Mouse (Mus musculus) lung, postnatal 4 days (tissue): ENCODE results near the gene Wdr93.

Source experiments
- DNase-seq, 2 experiments: peaks; one replicate each; pipeline ENCODE4 v3.0.0; 2021

Gene Wdr93

DNA sequence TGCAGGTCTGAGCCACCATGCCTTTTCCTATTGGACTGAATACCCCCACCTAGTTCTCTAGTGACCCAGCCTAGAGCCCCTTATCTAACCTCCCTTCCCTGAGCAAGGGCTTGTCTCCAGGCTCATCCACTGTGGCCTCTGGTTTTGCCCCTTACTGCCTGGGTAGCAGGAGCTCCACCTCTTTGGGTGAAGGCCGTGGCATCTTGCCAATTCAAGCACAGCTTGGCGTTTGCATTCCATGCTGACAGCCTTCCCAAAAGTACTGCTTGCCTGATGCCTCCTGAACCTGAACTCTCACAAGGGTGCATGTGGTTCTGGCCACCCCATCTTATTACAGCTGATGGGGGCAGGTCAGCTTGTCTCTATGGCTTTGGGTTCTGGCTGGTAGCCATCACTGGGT lies 60.9 kb downstream of the Wdr93 start:
- peak; percentile 43 to 47 for DNase-seq

DNA sequence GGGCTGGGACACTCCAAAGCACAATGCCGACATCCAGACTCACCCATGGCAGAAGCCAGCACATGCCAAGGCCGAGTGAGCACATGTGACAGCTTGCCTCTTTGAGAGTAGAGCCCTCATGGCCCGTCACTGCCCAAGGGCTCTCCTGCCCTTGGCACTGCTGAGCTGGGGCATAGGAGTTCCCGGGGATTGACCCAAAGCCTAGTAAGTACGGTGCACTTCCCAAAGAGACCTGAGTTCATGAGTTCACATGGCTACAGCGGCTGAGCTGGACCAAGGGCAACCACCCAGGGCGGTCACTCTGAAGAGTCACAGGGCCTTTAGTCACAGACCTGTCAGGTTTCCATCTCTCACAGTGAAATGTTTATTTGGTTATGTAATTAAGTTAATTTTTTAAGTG lies 65.6 kb downstream of the Wdr93 start:
- DNase-seq = peak in 1 of 2 experiments; percentile 19

DNA sequence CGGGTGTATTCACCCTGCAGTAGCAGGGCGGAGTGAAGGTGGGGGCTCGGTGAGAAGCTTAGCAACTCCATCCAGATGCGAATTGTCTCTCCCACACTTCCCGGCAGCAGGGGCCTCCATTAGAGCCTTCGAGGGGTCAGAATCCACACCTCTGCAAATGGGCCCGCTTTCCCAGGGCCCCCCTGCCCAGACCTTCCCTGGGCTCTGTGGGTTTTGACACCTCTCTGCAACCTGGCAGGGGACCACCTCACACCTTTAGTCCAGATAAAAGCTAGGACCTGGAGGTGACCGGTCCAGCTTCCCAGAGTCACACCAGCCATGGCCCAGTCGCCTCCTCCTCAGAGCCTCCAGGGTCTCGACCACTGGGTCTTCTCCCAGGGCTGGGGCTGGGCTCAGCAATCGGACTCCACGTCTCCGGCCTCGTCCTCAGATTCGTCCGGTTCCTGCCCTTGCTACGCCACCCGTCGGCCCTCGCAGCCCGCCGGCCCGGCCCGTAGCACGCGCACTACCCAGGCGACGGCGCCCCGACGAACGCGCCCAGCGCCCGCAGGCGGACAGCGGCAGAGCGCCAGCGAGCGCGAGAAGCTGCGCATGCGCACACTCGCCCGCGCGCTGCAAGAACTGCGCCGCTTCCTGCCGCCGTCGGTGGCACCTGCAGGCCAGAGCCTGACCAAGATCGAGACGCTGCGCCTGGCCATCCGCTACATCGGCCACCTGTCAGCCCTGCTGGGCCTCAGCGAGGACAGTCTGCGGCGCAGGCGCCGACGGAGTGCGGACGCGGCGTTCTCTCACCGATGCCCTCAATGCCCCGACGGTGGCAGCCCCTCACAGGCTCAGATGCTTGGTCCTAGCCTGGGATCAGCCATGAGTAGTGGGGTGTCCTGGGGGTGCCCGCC lies 67.9 kb downstream of the Wdr93 start, which contains the start of gene Mesp2:
Mesp2 (plus strand) TSS at position 117 of the 896 bp plus-strand sequence.
- peak; percentile 85 to 89 for DNase-seq

DNA sequence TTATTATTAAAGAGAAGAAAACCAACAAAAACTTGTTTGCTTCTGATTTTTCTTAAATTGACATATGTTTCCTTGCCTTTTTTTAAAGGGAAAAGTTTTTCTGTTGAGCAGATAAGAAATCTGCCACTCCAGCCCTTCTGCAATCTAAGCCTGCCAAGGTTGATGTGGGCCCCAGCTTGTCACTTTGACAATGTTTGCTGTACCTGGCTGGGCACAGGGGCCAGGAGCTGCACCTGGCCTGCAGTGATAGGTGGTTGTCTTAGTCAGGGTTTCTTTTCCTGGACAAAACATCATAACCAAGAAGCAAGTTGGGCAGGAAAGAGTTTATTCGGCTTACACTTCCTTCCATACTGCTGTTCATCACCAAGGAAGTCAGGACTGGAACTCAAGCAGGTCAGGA lies 70.4 kb downstream of the Wdr93 start:
- no peak for DNase-seq

DNA sequence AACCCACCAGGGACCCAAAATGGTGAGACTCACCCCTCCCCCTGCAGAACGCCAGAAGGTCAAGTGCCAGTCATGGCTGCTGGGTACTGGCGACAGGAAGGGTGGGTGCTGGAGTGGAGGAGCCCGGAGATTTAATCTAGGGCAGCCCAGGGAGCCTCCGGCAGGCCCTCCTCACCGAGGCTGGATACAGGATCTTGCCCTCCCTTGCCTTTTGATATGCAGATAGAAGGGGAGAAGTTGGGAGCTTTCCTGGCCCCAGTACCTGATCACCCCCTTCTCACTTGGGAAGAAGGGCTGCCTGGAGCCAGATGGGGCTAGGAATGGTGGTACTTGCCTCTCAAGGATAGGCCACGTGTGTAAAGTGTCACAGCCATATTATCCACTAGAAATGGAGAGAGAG lies 75.4 kb downstream of the Wdr93 start:
- no peak for DNase-seq

DNA sequence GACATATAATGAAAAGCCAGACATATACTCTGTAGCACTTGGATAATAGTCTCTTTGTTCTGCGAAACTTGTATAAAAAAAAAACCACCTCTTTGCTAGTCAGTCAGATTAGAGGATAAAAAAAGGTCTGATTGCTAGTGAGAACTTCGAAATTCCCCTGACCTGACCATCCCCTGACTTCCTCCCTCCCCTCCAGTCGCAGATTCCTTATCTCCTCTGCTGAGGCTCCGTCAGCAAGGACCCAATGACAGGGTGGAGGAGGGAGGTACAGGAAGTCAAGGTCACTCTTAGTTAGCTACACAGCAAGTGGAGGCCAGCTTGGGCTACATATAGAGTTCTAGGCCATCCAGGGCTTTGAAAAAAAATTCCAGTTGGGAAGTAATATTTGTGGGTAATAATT lies 76.6 kb downstream of the Wdr93 start:
- no peak for DNase-seq

DNA sequence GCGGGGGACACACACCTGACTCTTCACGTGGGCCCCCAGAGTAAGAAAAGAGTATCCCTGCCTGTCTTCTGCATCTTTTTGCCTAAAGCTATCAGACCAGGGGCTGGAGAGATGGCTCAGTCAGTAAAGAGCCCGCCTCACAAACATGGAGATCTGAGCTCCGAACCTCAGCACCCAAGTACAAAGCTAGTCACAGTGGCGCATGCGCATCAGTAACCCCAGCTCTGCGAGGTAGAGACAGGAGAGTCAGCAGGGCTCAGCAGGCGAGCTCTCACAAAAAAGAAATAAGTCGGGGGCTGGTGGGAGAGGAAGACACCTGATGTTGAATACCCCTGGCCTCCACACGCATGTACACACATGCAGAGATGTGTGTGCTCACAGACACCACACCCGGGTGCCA lies 77.0 kb downstream of the Wdr93 start:
- no peak for DNase-seq

DNA sequence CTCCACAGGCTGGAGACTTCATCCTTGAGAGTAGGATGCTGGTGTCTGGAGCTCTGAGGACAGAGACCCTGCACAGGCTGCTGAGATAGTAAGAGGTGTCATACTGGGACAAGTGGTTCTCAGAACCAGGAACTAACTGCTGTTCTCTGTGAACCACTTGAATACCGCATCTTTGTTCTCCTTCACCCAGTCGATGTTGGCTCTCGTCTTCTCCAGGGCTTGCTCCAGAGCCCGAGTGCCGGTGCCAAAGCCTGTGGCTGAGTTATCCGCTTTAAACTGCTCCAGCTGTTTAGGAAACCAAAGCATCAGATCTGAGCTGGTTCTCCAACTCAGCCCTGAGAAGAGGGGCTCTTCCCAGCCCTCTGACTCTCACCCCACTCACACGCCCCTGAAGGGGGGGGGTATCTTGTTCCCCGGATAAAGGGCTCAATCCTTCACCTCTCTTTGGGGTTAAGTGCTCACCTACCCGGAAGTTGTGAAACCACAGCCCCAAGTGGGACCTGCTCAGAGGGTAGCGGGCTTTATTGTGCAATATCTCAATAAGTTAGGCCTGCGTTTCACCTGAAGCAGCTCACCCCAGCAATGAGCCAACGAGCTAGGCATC lies 79.2 kb downstream of the Wdr93 start:
- peak; percentile 51 to 63 for DNase-seq

DNA sequence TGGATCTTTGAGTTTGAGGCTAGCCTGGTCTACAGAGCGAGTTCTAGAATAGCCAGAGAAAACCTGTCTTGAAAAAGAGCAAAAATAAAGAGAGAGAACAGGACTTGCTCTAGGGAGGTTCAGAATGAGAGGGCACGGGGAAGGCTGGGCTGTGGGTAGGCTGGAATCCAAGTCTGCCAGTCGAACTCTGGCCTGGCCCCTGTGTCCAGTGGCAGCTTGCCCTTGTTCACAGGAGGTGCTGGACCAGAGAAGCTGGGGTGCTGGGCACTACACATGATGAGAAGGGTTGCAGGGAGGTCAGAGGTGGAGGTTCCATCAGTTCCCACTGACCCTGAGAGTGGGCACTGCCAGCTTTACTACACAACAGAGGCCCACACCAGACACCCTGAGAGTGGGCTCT lies 85.4 kb downstream of the Wdr93 start:
- DNase-seq = no peak

DNA sequence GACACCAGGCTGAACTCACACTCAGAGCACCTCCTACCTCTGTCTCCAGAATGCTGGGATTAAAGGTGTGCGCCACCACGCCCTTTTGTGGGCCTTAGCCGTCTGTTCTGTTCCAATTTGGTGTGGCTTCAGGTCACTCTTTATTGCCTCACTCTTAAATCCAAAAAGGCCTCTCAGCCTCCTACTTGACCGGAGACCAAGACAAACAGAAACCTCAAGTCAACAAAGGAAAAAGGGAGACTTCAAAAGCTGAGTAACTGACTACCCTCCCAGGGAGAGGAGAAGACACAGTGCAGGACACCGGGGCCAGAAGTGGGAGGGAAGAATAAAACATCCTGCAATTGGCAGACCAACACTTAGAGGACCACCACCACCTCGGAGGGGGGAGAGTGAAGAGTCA lies 88.2 kb downstream of the Wdr93 start:
- peak; percentile 36 to 55 for DNase-seq

DNA sequence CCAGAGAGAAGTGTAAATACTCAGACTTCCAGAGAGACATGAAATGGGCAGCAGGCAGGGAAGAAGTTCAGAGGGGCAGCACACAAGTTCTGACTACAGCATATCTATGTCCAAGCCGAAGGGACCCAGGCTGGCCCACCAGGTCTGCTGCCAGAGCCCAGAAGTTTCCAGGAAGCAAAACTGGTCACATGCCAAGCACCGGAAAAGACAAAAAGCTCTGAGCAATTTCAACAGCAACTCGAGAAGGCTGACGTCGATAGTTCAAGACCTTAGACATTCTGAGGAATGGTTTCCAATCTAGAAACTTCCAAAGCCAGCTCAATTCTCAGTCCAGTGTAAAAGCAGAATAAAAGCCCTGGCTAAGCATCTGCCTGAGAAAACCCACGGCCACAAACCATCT lies 88.6 kb downstream of the Wdr93 start:
- DNase-seq = peak; percentile 62 to 69

DNA sequence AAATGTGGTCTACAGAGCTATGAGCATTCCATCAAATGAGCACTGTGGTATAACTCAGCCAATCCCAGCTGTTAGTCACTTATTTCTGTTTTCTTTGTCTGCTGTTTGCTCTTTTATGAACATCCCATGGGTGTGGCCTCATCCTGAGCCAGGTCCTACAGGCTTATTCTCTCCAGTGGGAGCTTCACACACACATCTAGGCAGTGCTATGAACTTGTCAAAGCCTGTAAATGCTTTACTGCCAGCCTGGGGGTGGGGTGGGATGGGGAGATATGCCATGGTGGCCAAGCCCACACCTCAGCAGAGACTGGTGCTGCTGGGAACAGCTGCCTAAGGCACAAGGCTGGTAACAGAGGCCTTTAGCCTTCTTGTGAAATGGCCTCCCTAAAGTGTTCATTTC lies 90.0 kb downstream of the Wdr93 start:
- no peak for DNase-seq

DNA sequence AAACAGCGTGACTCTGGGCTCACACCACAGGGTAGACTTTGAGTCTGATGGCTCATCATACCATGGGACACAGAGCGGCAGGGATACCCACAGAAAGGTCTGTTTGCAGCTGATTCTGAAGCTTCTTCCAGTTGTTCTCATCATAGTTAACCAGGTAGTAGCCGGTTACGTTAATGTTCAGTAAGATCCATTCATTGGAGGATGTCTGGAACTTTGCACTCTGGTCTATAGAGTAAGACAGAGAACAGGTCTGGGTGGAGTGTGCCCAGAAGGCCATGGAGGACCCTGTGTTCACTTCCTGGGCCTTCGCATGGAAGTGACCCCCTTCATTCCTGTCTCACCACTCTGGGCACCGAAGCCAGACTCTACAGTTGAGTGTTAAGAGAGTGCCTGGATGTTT lies 92.2 kb downstream of the Wdr93 start:
- no peak for DNase-seq
